In the genomic region with DNA sequence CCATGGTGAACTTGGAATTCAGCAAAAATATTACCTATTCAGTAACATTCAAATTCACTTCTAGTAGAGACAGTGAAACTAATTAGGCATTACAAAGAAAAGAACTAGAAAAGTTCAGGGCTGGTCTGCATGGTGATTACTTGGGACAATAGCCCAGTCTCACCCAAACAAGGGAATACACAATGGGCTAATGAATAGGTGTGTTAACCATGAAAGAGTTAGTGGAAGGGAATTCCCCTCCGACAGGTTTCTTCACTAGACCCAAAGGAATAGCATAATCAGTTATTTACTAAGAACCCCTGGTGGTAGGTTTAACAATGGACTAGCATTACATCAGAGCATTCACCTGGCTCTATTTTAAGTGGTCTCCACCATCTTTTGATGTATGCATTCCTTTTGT, we compare ENCODE assay signal across 38 mouse cellular contexts. TPM values are rescaled to one million over a fixed set of nuclear protein-coding genes. Genes with fewer than 3 reads are reported as not detected.
DNase-seq lines count a peak whose midpoint lies in the region; ATAC-seq and TF ChIP-seq lines count a peak whose summit lies in the region.
"Had no signal": no experiment of that assay in that cellular context is flagged by ENCODE, and none has a peak within 500 bp of the region (broad histone marks: within the 10 kb centered on the region; RNA-seq: fewer than 3 reads in every experiment).

No protein-coding gene starts in this region.

- H3K4me3 ChIP-seq in ES-Bruce4 (ENCODE audit: low read depth, low read length) = no peak overlapping the region
- no peak overlapping the region for H3K4me3 ChIP-seq in liver, embryonic 12.5 days
- H3K4me3 ChIP-seq: embryonic facial prominence, embryonic 10.5 days; embryonic facial prominence, embryonic 15.5 days; forebrain, embryonic 13.5 days; hindbrain, embryonic 13.5 days; kidney, embryonic 15.5 days; left cerebral cortex, adult 2 months; limb, embryonic 13.5 days; midbrain, embryonic 13.5 days had no signal

- peak; percentile 27 for ATAC-seq in inflammation-experienced regulatory T-cells, adult 6 months
- no peak for ATAC-seq in liver, embryonic 12.5 days
- ATAC-seq: forebrain, embryonic 13.5 days; midbrain, embryonic 13.5 days had no signal

- no peaks in the 10 kb centered on the region for H3K36me3 ChIP-seq in ES-Bruce4 (ENCODE audit: control insufficient read depth, insufficient read depth, low read length, poor library complexity, severe bottlenecking)
- H3K36me3 ChIP-seq in liver, embryonic 12.5 days = no peaks in the 10 kb centered on the region
- H3K36me3 ChIP-seq: embryonic facial prominence, embryonic 10.5 days; embryonic facial prominence, embryonic 15.5 days; hindbrain, embryonic 13.5 days; kidney, embryonic 15.5 days; limb, embryonic 13.5 days; midbrain, embryonic 13.5 days had no signal

- H3K9ac ChIP-seq in ES-Bruce4 (ENCODE audit: low read depth, poor library complexity, severe bottlenecking) = no peak overlapping the region
- H3K9ac ChIP-seq in liver, embryonic 12.5 days = no peak overlapping the region
- H3K9ac ChIP-seq: embryonic facial prominence, embryonic 15.5 days; forebrain, embryonic 13.5 days; hindbrain, embryonic 13.5 days; kidney, embryonic 15.5 days; limb, embryonic 13.5 days; liver, postnatal 0 days; midbrain, embryonic 13.5 days had no signal

- H3K4me1 ChIP-seq in ES-Bruce4 (ENCODE audit: control insufficient read depth, insufficient read depth, low read length) = peaks cover 8% of the 10 kb centered on the region
- H3K4me1 ChIP-seq in liver, embryonic 12.5 days = peaks cover 8% of the 10 kb centered on the region; the same call in 1 of the 2 replicates
- H3K4me1 ChIP-seq: embryonic facial prominence, embryonic 10.5 days; embryonic facial prominence, embryonic 15.5 days; forebrain, embryonic 13.5 days; hindbrain, embryonic 13.5 days; kidney, embryonic 15.5 days; limb, embryonic 13.5 days; midbrain, embryonic 13.5 days had no signal

- TF ChIP-seq CTCF in ES-Bruce4 (IDR thresholded peaks at IDR 0.05; ENCODE audit: low read depth, low read length) = no peak

- WGBS in liver, embryonic 12.5 days (ENCODE audit: insufficient replicate concordance) = 80% methylated on average over 1 of the region's 1 CpGs

- peak; percentile 16 for DNase-seq in T-cell, adult 2 months (ENCODE audit: low spot score)
- DNase-seq in adrenal gland, adult 18-20 months (ENCODE audit: low spot score in 2 of 2) = no peak
- no peak for DNase-seq in testis, postnatal 14 days (ENCODE audit: low spot score)
- DNase-seq: adrenal gland, adult 8-10 months; cerebellum, adult 8-10 months; cerebellum, postnatal 25 days; gastrocnemius, postnatal 25 days; heart, adult 11 months; heart, postnatal 36 days; kidney, adult 18-20 months; kidney, postnatal 25 days; liver, postnatal 0 days; lung, postnatal 4 days had no signal

- H3K9me3 ChIP-seq in ES-Bruce4 (replicated peaks; ENCODE audit: control insufficient read depth, insufficient read depth, low read length, poor library complexity, severe bottlenecking) = peaks cover 9% of the 10 kb centered on the region
- no peaks in the 10 kb centered on the region for H3K9me3 ChIP-seq in liver, embryonic 12.5 days (replicated peaks)
- H3K9me3 ChIP-seq: embryonic facial prominence, embryonic 10.5 days; embryonic facial prominence, embryonic 15.5 days; forebrain, embryonic 13.5 days; hindbrain, embryonic 13.5 days; kidney, embryonic 15.5 days; limb, embryonic 13.5 days; midbrain, embryonic 13.5 days had no signal

- no peak overlapping the region for H3K27ac ChIP-seq in ES-Bruce4 (ENCODE audit: insufficient read depth, low read length)
- no peak overlapping the region for H3K27ac ChIP-seq in liver, embryonic 12.5 days
- H3K27ac ChIP-seq: embryonic facial prominence, embryonic 10.5 days; embryonic facial prominence, embryonic 15.5 days; forebrain, embryonic 13.5 days; hindbrain, embryonic 13.5 days; kidney, embryonic 15.5 days; left cerebral cortex, adult 2 months; limb, embryonic 13.5 days; midbrain, embryonic 13.5 days; stomach, postnatal 0 days had no signal

- 0 out of 2 replicates have a peak, but pooled peaks have one; percentile 17 for TF ChIP-seq EP300 in ES-Bruce4 (IDR thresholded peaks at IDR 0.05; ENCODE audit: insufficient read depth, low read depth, low read length)

- no peak overlapping the region for H3K4me2 ChIP-seq in liver, embryonic 12.5 days
- H3K4me2 ChIP-seq: embryonic facial prominence, embryonic 15.5 days; forebrain, embryonic 13.5 days; heart, embryonic 11.5 days; hindbrain, embryonic 13.5 days; kidney, embryonic 15.5 days; limb, embryonic 13.5 days; liver, embryonic 11.5 days; midbrain, embryonic 13.5 days had no signal

- no peaks in the 10 kb centered on the region for H3K27me3 ChIP-seq in ES-Bruce4 (ENCODE audit: control insufficient read depth, insufficient read depth, low read length, poor library complexity, severe bottlenecking)
- no peaks in the 10 kb centered on the region for H3K27me3 ChIP-seq in liver, embryonic 12.5 days (replicated peaks)
- H3K27me3 ChIP-seq: embryonic facial prominence, embryonic 15.5 days; forebrain, embryonic 13.5 days; hindbrain, embryonic 13.5 days; kidney, embryonic 15.5 days; limb, embryonic 13.5 days; midbrain, embryonic 13.5 days had no signal

- TF ChIP-seq POLR2A in ES-Bruce4 (IDR thresholded peaks at IDR 0.05; ENCODE audit: insufficient read depth, low read length) = no peak

RNA-seq across cellular contexts. Expression of a gene that starts 35.1 kb away (rescaled TPM):
- polyA plus RNA-seq in ES-Bruce4 (2011; ENCODE audit: insufficient read depth, insufficient read length, low read depth, missing spikeins) = not detected in 2 replicates
- not detected for polyA plus RNA-seq in inflammation-experienced regulatory T-cells, adult 6 months (2017; shearing (Covaris generic))
- total RNA-seq in adrenal gland, adult 18-20 months (2021) = not detected
- not detected in 2 replicates for polyA plus RNA-seq in liver, embryonic 12.5 days (2016; fragmentation: Nextera tagmentation; extraction: Ambion mirVana)
- total RNA-seq: adrenal gland, adult 8-10 months; adrenal gland, postnatal 4 days; gastrocnemius, postnatal 25 days; heart, postnatal 36 days; layer of hippocampus, adult 18-20 months; layer of hippocampus, postnatal 10 days; left cerebral cortex, adult 2 months; left cerebral cortex, postnatal 36 days; megakaryocyte-erythroid progenitor cell, adult 5-6 weeks had no signal
- polyA plus RNA-seq: forebrain, embryonic 13.5 days; heart, embryonic 11.5 days; heart, embryonic 16.5 days; hindbrain, embryonic 13.5 days; intestine, embryonic 14.5 days; kidney, embryonic 15.5 days; limb, embryonic 13.5 days; liver, embryonic 11.5 days; liver, postnatal 0 days; lung, embryonic 16.5 days; midbrain, embryonic 13.5 days; neural tube, embryonic 14.5 days; small intestine, adult 2 months; stomach, postnatal 0 days; thymus, postnatal 0 days had no signal

RNA-seq across cellular contexts. Expression of a gene that starts 46.4 kb away (rescaled TPM):
- polyA plus RNA-seq in ES-Bruce4 (2011; ENCODE audit: insufficient read depth, insufficient read length, low read depth, missing spikeins) = not detected in 2 replicates
- not detected for polyA plus RNA-seq in inflammation-experienced regulatory T-cells, adult 6 months (2017; shearing (Covaris generic))
- not detected for total RNA-seq in adrenal gland, adult 18-20 months (2021)
- polyA plus RNA-seq in liver, embryonic 12.5 days (2016; fragmentation: Nextera tagmentation; extraction: Ambion mirVana) = not detected in 2 replicates
- total RNA-seq: adrenal gland, adult 8-10 months; adrenal gland, postnatal 4 days; gastrocnemius, postnatal 25 days; heart, postnatal 36 days; layer of hippocampus, adult 18-20 months; layer of hippocampus, postnatal 10 days; left cerebral cortex, adult 2 months; left cerebral cortex, postnatal 36 days; megakaryocyte-erythroid progenitor cell, adult 5-6 weeks had no signal
- polyA plus RNA-seq: embryonic facial prominence, embryonic 10.5 days; embryonic facial prominence, embryonic 15.5 days; forebrain, embryonic 13.5 days; heart, embryonic 11.5 days; heart, embryonic 16.5 days; hindbrain, embryonic 13.5 days; intestine, embryonic 14.5 days; kidney, embryonic 15.5 days; limb, embryonic 13.5 days; liver, embryonic 11.5 days; liver, postnatal 0 days; lung, embryonic 16.5 days; midbrain, embryonic 13.5 days; neural tube, embryonic 14.5 days; small intestine, adult 2 months; stomach, postnatal 0 days; thymus, postnatal 0 days had no signal
